Mouse (Mus musculus) left cerebral cortex, postnatal 10 days (tissue): ENCODE data around the gene Hacl1. TPM values are rescaled to one million over a fixed set of nuclear protein-coding genes. Genes with fewer than 3 reads are reported as not detected.

Experiments used
- DNase-seq, 2 experiments: peaks; one replicate each; pipeline ENCODE4 v3.0.0; 2021 to 2022; ENCODE audit warnings: low spot score in 2 of 2, mixed read lengths in 1 of 2; ENCODE audit errors: extremely low spot score in 1 of 2
- intact Hi-C: fragments of 180-260 bp; cut with DNase I; formaldehyde crosslinking; loops from one replicate; pipeline ENCODE4 v1.15.1; 2025
- total RNA-seq, 2 experiments: library from RNA; stranded (reverse); gene quantifications; 2 replicates each; pipeline ENCODE4 v1.2.3; 2021

The Hacl1 gene
- total RNA-seq, 2 experiments from 2014 or later: 6.4 to 7.8 TPM

GRCm38 (mm10) chr14:31560886-31561285, 80.2 kb downstream of the Hacl1 start:
- intact Hi-C loops: no loop called here
- no peak for DNase-seq

GRCm38 (mm10) chr14:31559216-31559615, 81.9 kb downstream of the Hacl1 start:
- intact Hi-C loops: no loop called here
- no peak for DNase-seq

- intact Hi-C loops: no loop called here
These were observed 83.3 kb downstream of the Hacl1 start for GRCm38 (mm10) chr14:31557784-31558183.

GRCm38 (mm10) chr14:31557273-31557672, 83.8 kb downstream of the Hacl1 start:
- intact Hi-C loops: no loop called here
- DNase-seq: no peak

More at GRCm38 (mm10) chr14:31557784-31558183, 83.3 kb downstream of the Hacl1 start:
- no peak for DNase-seq

GRCm38 (mm10) chr14:31556526-31557260, 84.4 kb downstream of the Hacl1 start:
- no peak for DNase-seq
- intact Hi-C loops: no loop called here

GRCm38 (mm10) chr14:31555963-31556434, 85.1 kb downstream of the Hacl1 start:
- DNase-seq: no peak
- intact Hi-C loops: no loop called here

- DNase-seq: no peak
- intact Hi-C loops: no loop called here
These were observed 86.1 kb downstream of the Hacl1 start for GRCm38 (mm10) chr14:31555021-31555420.

Other genes with a start within 250 kb of the Hacl1 start
- 10 to 100 TPM; 76.4 to 80.0 TPM for gene Sh3bp5, start 205.2 kb downstream of the Hacl1 start, total RNA-seq
- gene Eaf1, start 146.9 kb downstream of the Hacl1 start, total RNA-seq: 10 to 100 TPM; 13.1 to 14.2 TPM
- 10 to 100 TPM; 26.5 to 27.3 TPM for gene Mettl6, start 146.2 kb downstream of the Hacl1 start, total RNA-seq
- 1 to 10 TPM; 2.0 to 3.3 TPM for gene Colq, start 49.9 kb downstream of the Hacl1 start, total RNA-seq
- gene Gm49387, start 408 bp downstream of the Hacl1 start, total RNA-seq: under 1 TPM in 1 of 2 experiments, not detected in 1; 0.79 TPM
- gene Btd, start 258 bp downstream of the Hacl1 start, total RNA-seq: 1 to 10 TPM; 7.4 to 9.9 TPM
- 10 to 100 TPM; 50.7 to 54.6 TPM for gene Ankrd28, start 189.4 kb upstream of the Hacl1 start, total RNA-seq